Mouse (Mus musculus) myocyte (in vitro differentiated cells): ENCODE results near the gene Prdx1. TPM values are rescaled to one million over a fixed set of nuclear protein-coding genes. Genes with fewer than 3 reads are reported as not detected.
A peak's percentile ranks its signal among the peaks of the same experiment; 100 is the strongest.

Experiments used
- H3K27me3 ChIP-seq: one replicate; pipeline ENCODE4 v1.6.1; 2011; ENCODE audit not compliant: control insufficient read depth, insufficient read depth, insufficient read length
- H3K36me3 ChIP-seq: one replicate; pipeline ENCODE4 v1.6.1; 2011; ENCODE audit not compliant: control insufficient read depth, insufficient read depth
- H3K4me2 ChIP-seq: one replicate; pipeline ENCODE4 v1.6.1; 2011; ENCODE audit warnings: low read depth, control low read depth
- H3K4me3 ChIP-seq: one replicate; pipeline ENCODE4 v1.5.1; 2011; ENCODE audit warnings: mild to moderate bottlenecking, control low read depth, moderate library complexity
- H3K79me2 ChIP-seq: one replicate; pipeline ENCODE4 v1.6.1; 2011; ENCODE audit not compliant: control insufficient read depth, insufficient read depth
- H3ac ChIP-seq: one replicate; pipeline ENCODE4 v1.6.1; 2011; ENCODE audit not compliant: control insufficient read depth, insufficient read length
- CEBPB ChIP-seq: IDR thresholded peaks from 2 replicates; pipeline ENCODE4 v1.6.1; 2011; ENCODE audit warnings: mild to moderate bottlenecking, moderate library complexity; ENCODE audit not compliant: poor library complexity, insufficient read depth, severe bottlenecking
- E2F4 ChIP-seq: IDR thresholded peaks from one replicate; pipeline ENCODE4 v1.6.1; 2011; ENCODE audit warnings: mild to moderate bottlenecking, control low read depth, moderate library complexity; ENCODE audit not compliant: insufficient read depth
- MAX ChIP-seq: IDR thresholded peaks from one replicate; pipeline ENCODE4 v1.6.1; 2011; ENCODE audit warnings: low read depth, mild to moderate bottlenecking, control low read depth
- MYOD1 ChIP-seq, 3 experiments: IDR thresholded peaks; one replicate each; pipeline ENCODE4 v1.6.1; 2011; ENCODE audit warnings: control low read depth in 2 of 3, low read depth in 2 of 3, mild to moderate bottlenecking in 2 of 3, moderate library complexity in 1 of 3; ENCODE audit not compliant: insufficient read length in 2 of 3, control insufficient read depth in 1 of 3
- MYOG ChIP-seq, 3 experiments: IDR thresholded peaks; one replicate each; pipeline ENCODE4 v1.6.1; 2011; ENCODE audit warnings: control low read depth in 2 of 3, low read depth in 2 of 3, mild to moderate bottlenecking in 2 of 3; ENCODE audit not compliant: insufficient read length in 2 of 3, control insufficient read depth in 1 of 3, insufficient read depth in 1 of 3
- POLR2A ChIP-seq: IDR thresholded peaks from one replicate; pipeline ENCODE4 v1.6.1; 2011; ENCODE audit warnings: low read depth, mild to moderate bottlenecking, control low read depth, moderate library complexity; ENCODE audit not compliant: insufficient read length
- POLR2AphosphoS2 ChIP-seq: IDR thresholded peaks from one replicate; pipeline ENCODE4 v1.6.1; 2011; ENCODE audit warnings: low read depth, control low read depth; ENCODE audit not compliant: insufficient read length
- REST ChIP-seq: IDR thresholded peaks from one replicate; pipeline ENCODE4 v1.6.1; 2011; ENCODE audit warnings: mild to moderate bottlenecking, control low read depth, moderate library complexity; ENCODE audit not compliant: insufficient read depth, insufficient read length
- SRF ChIP-seq: IDR thresholded peaks from one replicate; pipeline ENCODE4 v1.6.1; 2011; ENCODE audit warnings: low read depth; ENCODE audit not compliant: control insufficient read depth, insufficient read length
- TCF12 ChIP-seq: IDR thresholded peaks from one replicate; pipeline ENCODE4 v1.6.1; 2011; ENCODE audit warnings: mild to moderate bottlenecking, control low read depth; ENCODE audit not compliant: poor library complexity, insufficient read depth, severe bottlenecking
- TCF3 ChIP-seq: IDR thresholded peaks from one replicate; pipeline ENCODE4 v1.6.1; 2011; ENCODE audit warnings: low read depth, control low read depth; ENCODE audit not compliant: insufficient read length
- USF1 ChIP-seq: IDR thresholded peaks from one replicate; pipeline ENCODE4 v1.6.1; 2011; ENCODE audit warnings: low read depth, mild to moderate bottlenecking, control low read depth, moderate library complexity
- polyA plus RNA-seq: library from polyadenylated mRNA; unstranded; fragments of >200 nt; fragmentation: generic; extraction: Trizol; gene quantifications from one replicate; pipeline ENCODE4 v1.2.1, GENCODE M21; 2012; ENCODE audit warnings: missing spikeins

Prdx1 gene
- polyA plus RNA-seq: 231 TPM

- H3K79me2 ChIP-seq: peaks cover 48% of the 10 kb centered on the region
- H3K27me3 ChIP-seq: no peaks in the 10 kb centered on the region
- H3K4me2 ChIP-seq: peak within 1 kb of the TSS; percentile 94
- peak within 1 kb of the TSS; percentile 48 for H3ac ChIP-seq
- H3K4me3 ChIP-seq: peak within 1 kb of the TSS; percentile 79
- peaks cover 29% of the 10 kb centered on the region for H3K36me3 ChIP-seq
- TF ChIP-seq E2F4 (no peak), MYOG (IDR thresholded peaks at IDR 0.05; ENCODE audit: control insufficient read depth in 1 of 3, insufficient read depth in 1 of 3, insufficient read length in 2 of 3, low read depth in 2 of 3) (no peak), TCF3 (no peak), USF1 (no peak), REST (peak; percentile 26), POLR2A (peak; percentile 96), CEBPB (no peak), POLR2AphosphoS2 (peak; percentile 97), SRF (peak; percentile 24)
Observed at GRCm38 (mm10) chr4:116685402-116686061, at the start of gene Prdx1. Prdx1 (plus strand) TSS chr4:116685544.

GRCm38 (mm10) chr4:116638821-116639220 lies 46.5 kb upstream of the Prdx1 start:
- Histone ChIP-seq H3K79me2 (peaks cover 18% of the 10 kb centered on the region), H3K27me3 (no peaks in the 10 kb centered on the region), H3K4me3 (no peak overlapping the region), H3K36me3 (peaks cover 59% of the 10 kb centered on the region), H3K4me2 (no peak overlapping the region), H3ac (no peak overlapping the region)
- no peak for TF ChIP-seq CEBPB
- no peak for TF ChIP-seq TCF3
- TF ChIP-seq POLR2AphosphoS2: no peak
- no peak for TF ChIP-seq MYOD1 (IDR thresholded peaks at IDR 0.05; ENCODE audit: control insufficient read depth in 1 of 3, insufficient read length in 2 of 3, low read depth in 2 of 3)
- no peak for TF ChIP-seq POLR2A
- no peak for TF ChIP-seq MAX
- no peak for TF ChIP-seq USF1
- no peak for TF ChIP-seq REST
- no peak for TF ChIP-seq MYOG (IDR thresholded peaks at IDR 0.05; ENCODE audit: control insufficient read depth in 1 of 3, insufficient read depth in 1 of 3, insufficient read length in 2 of 3, low read depth in 2 of 3)
- no peak for TF ChIP-seq TCF12
- no peak for TF ChIP-seq SRF
- no peak for TF ChIP-seq E2F4

- TF ChIP-seq SRF: no peak
- TF ChIP-seq CEBPB: no peak
- TF ChIP-seq MYOD1 (IDR thresholded peaks at IDR 0.05; ENCODE audit: control insufficient read depth in 1 of 3, insufficient read length in 2 of 3, low read depth in 2 of 3): no peak
- TF ChIP-seq MYOG (IDR thresholded peaks at IDR 0.05; ENCODE audit: control insufficient read depth in 1 of 3, insufficient read depth in 1 of 3, insufficient read length in 2 of 3, low read depth in 2 of 3): no peak
- TF ChIP-seq POLR2AphosphoS2: no peak
- no peak for TF ChIP-seq POLR2A
- no peak for TF ChIP-seq E2F4
- TF ChIP-seq TCF12: no peak
- TF ChIP-seq USF1: no peak
- no peak for TF ChIP-seq TCF3
- peaks cover 58% of the 10 kb centered on the region for H3K36me3 ChIP-seq
- H3ac ChIP-seq: no peak overlapping the region
- H3K4me2 ChIP-seq: no peak overlapping the region
- no peaks in the 10 kb centered on the region for H3K27me3 ChIP-seq
- H3K4me3 ChIP-seq: no peak overlapping the region
- peaks cover 50% of the 10 kb centered on the region for H3K79me2 ChIP-seq
Observed at GRCm38 (mm10) chr4:116642071-116642470, 43.3 kb upstream of the Prdx1 start.

- no peak overlapping the region for H3K4me2 ChIP-seq
- peaks cover 57% of the 10 kb centered on the region for H3K36me3 ChIP-seq
- peaks cover 73% of the 10 kb centered on the region for H3K79me2 ChIP-seq
- H3K27me3 ChIP-seq: no peaks in the 10 kb centered on the region
- no peak overlapping the region for H3ac ChIP-seq
- H3K4me3 ChIP-seq: no peak overlapping the region
- TF ChIP-seq MYOG (IDR thresholded peaks at IDR 0.05; ENCODE audit: control insufficient read depth in 1 of 3, insufficient read depth in 1 of 3, insufficient read length in 2 of 3, low read depth in 2 of 3) (no peak), E2F4 (no peak), MYOD1 (IDR thresholded peaks at IDR 0.05; ENCODE audit: control insufficient read depth in 1 of 3, insufficient read length in 2 of 3, low read depth in 2 of 3) (no peak), CEBPB (no peak), MAX (no peak), REST (no peak), USF1 (no peak), POLR2A (no peak), SRF (no peak), TCF3 (no peak), TCF12 (no peak), POLR2AphosphoS2 (no peak)
Observed at GRCm38 (mm10) chr4:116644326-116644725, 41.0 kb upstream of the Prdx1 start.
